In the genomic region with DNA sequence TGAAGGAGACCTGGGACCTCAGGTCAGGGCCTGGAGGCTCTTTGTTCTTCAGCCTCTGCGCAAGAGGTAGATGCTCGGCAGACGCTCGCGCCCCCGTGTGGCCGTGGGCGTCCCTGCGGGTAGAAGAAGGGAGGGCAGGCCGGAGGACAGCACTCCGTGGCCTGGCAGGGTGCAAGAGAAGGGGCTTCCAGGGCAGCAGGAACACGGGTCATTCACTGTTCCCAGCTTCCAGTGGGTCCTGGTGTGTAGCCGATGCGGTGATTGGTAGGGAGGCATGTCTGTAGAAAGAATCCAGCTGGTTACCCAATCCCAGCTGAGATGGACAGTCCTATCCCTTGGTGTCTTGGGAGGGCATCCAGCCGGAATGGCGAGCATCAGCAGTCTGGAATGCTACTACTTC, we compare ENCODE assay signal across 8 mouse cellular contexts.
DNase-seq lines count a peak whose midpoint lies in the region; ATAC-seq and TF ChIP-seq lines count a peak whose summit lies in the region.

No protein-coding gene starts in this region.

- no peak overlapping the region for H3K27ac ChIP-seq in embryonic facial prominence, embryonic 13.5 days
- H3K27ac ChIP-seq in heart, embryonic 14.5 days (replicated peaks in 1 of 2; ENCODE audit: control insufficient read depth in 1 of 2, insufficient read depth in 1 of 2, low read depth in 2 of 2, low read length in 2 of 2), result no peak overlapping the region
- H3K27ac ChIP-seq in lung, embryonic 14.5 days (ENCODE audit: low read depth), result no peak overlapping the region

- peak; percentile 85 for TF ChIP-seq CTCF in C2C12 (IDR thresholded peaks at IDR 0.05; ENCODE audit: control insufficient read depth, insufficient read depth, insufficient read length)
- TF ChIP-seq CTCF in lung, embryonic 14.5 days (IDR thresholded peaks at IDR 0.05; ENCODE audit: low read depth), result peak; percentile 98

- H3K36me3 ChIP-seq in C2C12 (ENCODE audit: control insufficient read depth, insufficient read depth), result no peaks in the 10 kb centered on the region
- no peaks in the 10 kb centered on the region for H3K36me3 ChIP-seq in embryonic facial prominence, embryonic 13.5 days
- no peaks in the 10 kb centered on the region for H3K36me3 ChIP-seq in heart, embryonic 14.5 days (ENCODE audit: control insufficient read depth, insufficient read depth, low read length)
- no peaks in the 10 kb centered on the region for H3K36me3 ChIP-seq in lung, embryonic 14.5 days (ENCODE audit: insufficient read depth)

- WGBS in embryonic facial prominence, embryonic 13.5 days, result 15% methylated on average over 16 of the region's 16 CpGs
- 6% methylated on average over 16 of the region's 16 CpGs for WGBS in heart, embryonic 14.5 days
- 6% methylated on average over 16 of the region's 16 CpGs for WGBS in lung, embryonic 14.5 days

- no peaks in the 10 kb centered on the region for H3K9me3 ChIP-seq in embryonic facial prominence, embryonic 13.5 days
- no peaks in the 10 kb centered on the region for H3K9me3 ChIP-seq in heart, embryonic 14.5 days (ENCODE audit: control insufficient read depth, low read length)
- H3K9me3 ChIP-seq in lung, embryonic 14.5 days (ENCODE audit: low read depth, low read length), result no peaks in the 10 kb centered on the region

- no peaks in the 10 kb centered on the region for H3K79me2 ChIP-seq in C2C12 (ENCODE audit: control insufficient read depth, insufficient read depth)

- H3K4me2 ChIP-seq in embryonic facial prominence, embryonic 13.5 days, result 0 out of 2 replicates have a peak overlapping the region, but pooled peaks have one; percentile 16
- 0 out of 2 replicates have a peak overlapping the region, but pooled peaks have one; percentile 8 for H3K4me2 ChIP-seq in heart, embryonic 14.5 days (ENCODE audit: low read length)
- H3K4me2 ChIP-seq in lung, embryonic 14.5 days, result no peak overlapping the region

- ATAC-seq in embryonic facial prominence, embryonic 13.5 days (ENCODE audit: insufficient number of reproducible peaks, insufficient read depth, low FRiP score, low TSS enrichment, low read depth), result no peak
- no peak for ATAC-seq in heart, embryonic 14.5 days (ENCODE audit: insufficient number of reproducible peaks, insufficient read depth, low FRiP score, low read depth)
- ATAC-seq in lung, embryonic 14.5 days (ENCODE audit: insufficient read depth), result peak; percentile 64

- peaks cover 5% of the 10 kb centered on the region for H3K27me3 ChIP-seq in C2C12 (ENCODE audit: control insufficient read depth, insufficient read depth, insufficient read length)
- H3K27me3 ChIP-seq in embryonic facial prominence, embryonic 13.5 days, result no peaks in the 10 kb centered on the region
- peaks cover 3% of the 10 kb centered on the region; the same call in 1 of the 2 replicates for H3K27me3 ChIP-seq in heart, embryonic 14.5 days (ENCODE audit: control insufficient read depth, insufficient read depth, low read length)
- no peaks in the 10 kb centered on the region for H3K27me3 ChIP-seq in lung, embryonic 14.5 days (ENCODE audit: insufficient read depth, low read length)

- H3K4me3 ChIP-seq in C2C12 (ENCODE audit: insufficient read depth, poor library complexity, severe bottlenecking), result no peak overlapping the region
- H3K4me3 ChIP-seq in embryonic facial prominence, embryonic 13.5 days, result no peak overlapping the region
- no peak overlapping the region for H3K4me3 ChIP-seq in heart, embryonic 14.5 days (ENCODE audit: control insufficient read depth in 1 of 2, insufficient read depth in 1 of 2, low read depth in 1 of 2, low read length in 2 of 2)
- no peak overlapping the region for H3K4me3 ChIP-seq in lung, embryonic 14.5 days (ENCODE audit: low read depth, low read length)

- H3K79me3 ChIP-seq in C2C12 (ENCODE audit: low read depth), result no peaks in the 10 kb centered on the region

- peak; percentile 91 for DNase-seq in adrenal gland, postnatal 14 days
- peak; percentile 82 to 85 for DNase-seq in kidney, postnatal 25 days
- DNase-seq in lung, embryonic 14.5 days, result peak; percentile 90
- peak; percentile 74 to 77 for DNase-seq in right cerebral cortex, adult 2 months (ENCODE audit: low spot score in 2 of 2)
- peak; percentile 85 for DNase-seq in thymus, postnatal 4 days

- 0 out of 2 replicates have a peak overlapping the region, but pooled peaks have one; percentile 1 for H3K9ac ChIP-seq in embryonic facial prominence, embryonic 13.5 days
- no peak overlapping the region for H3K9ac ChIP-seq in heart, embryonic 14.5 days (ENCODE audit: low read length)
- no peak overlapping the region for H3K9ac ChIP-seq in lung, embryonic 14.5 days

- peaks cover 20% of the 10 kb centered on the region for H3K4me1 ChIP-seq in embryonic facial prominence, embryonic 13.5 days
- peaks cover 3 to 4% of the 10 kb centered on the region in 2 experiments; a peak in 3 of 4 replicates for H3K4me1 ChIP-seq in heart, embryonic 14.5 days (ENCODE audit: control insufficient read depth in 2 of 2, insufficient read depth in 2 of 2, low read length in 2 of 2)
- 0 out of 2 replicates have a peak, but pooled peaks cover 5% of the 10 kb centered on the region for H3K4me1 ChIP-seq in lung, embryonic 14.5 days (ENCODE audit: insufficient read depth)

- H3ac ChIP-seq in C2C12 (ENCODE audit: control insufficient read depth, insufficient read length, low read depth), result no peak overlapping the region

TF ChIP-seq in C2C12, 6 proteins besides CTCF, POLR2A, EP300 and RAD21:
- TF ChIP-seq USF1 (IDR thresholded peaks at IDR 0.05; ENCODE audit: low read depth) (no peak), MYOG (IDR thresholded peaks at IDR 0.05; ENCODE audit: control insufficient read depth, extremely low read depth, insufficient read length) (no peak)
